Mouse (Mus musculus) heart, embryonic 16.5 days (tissue): ENCODE data around the gene C130074G19Rik. TPM values are rescaled to one million over a fixed set of nuclear protein-coding genes. Genes with fewer than 3 reads are reported as not detected.

Source experiments
- ATAC-seq: fragments of 200-750 bp; cut with Nextera tagmentation; replicated peaks from 2 replicates; pipeline ENCODE4 v1.8.0; 2017; ENCODE audit warnings: moderate number of reproducible peaks; ENCODE audit not compliant: insufficient read depth, low FRiP score; ENCODE audit errors: extremely low read depth
- H3K27ac ChIP-seq: fragments of 300-500 bp; sonication (generic); 2 replicates; pipeline ENCODE4 v1.5.1; 2014; ENCODE audit warnings: mild to moderate bottlenecking, low read length, control low read depth, moderate library complexity
- H3K27me3 ChIP-seq: fragments of 300-500 bp; sonication (generic); 2 replicates; pipeline ENCODE4 v1.6.1; 2014; ENCODE audit warnings: low read length, mixed read lengths; ENCODE audit not compliant: control insufficient read depth, insufficient read depth
- H3K36me3 ChIP-seq: fragments of 300-500 bp; sonication (generic); 2 replicates; pipeline ENCODE4 v1.6.1; 2014; ENCODE audit not compliant: control insufficient read depth, insufficient read depth
- H3K4me1 ChIP-seq: fragments of 300-500 bp; sonication (generic); 2 replicates; pipeline ENCODE4 v1.6.1; 2014; ENCODE audit warnings: low read length, mixed read lengths; ENCODE audit not compliant: control insufficient read depth, insufficient read depth
- H3K4me2 ChIP-seq: fragments of 300-500 bp; sonication (generic); 2 replicates; pipeline ENCODE4 v1.6.1; 2014; ENCODE audit warnings: low read depth, mild to moderate bottlenecking, control low read depth, low read length
- H3K4me3 ChIP-seq: fragments of 300-500 bp; sonication (generic); 2 replicates; pipeline ENCODE4 v1.5.1; 2014; ENCODE audit warnings: mild to moderate bottlenecking, control low read depth, low read length
- H3K9ac ChIP-seq: fragments of 300-500 bp; sonication (generic); 2 replicates; pipeline ENCODE4 v1.6.1; 2014; ENCODE audit warnings: low read length, control low read depth
- H3K9me3 ChIP-seq: fragments of 300-500 bp; sonication (generic); replicated peaks from 2 replicates; pipeline ENCODE4 v1.6.1; 2016; ENCODE audit warnings: low read length; ENCODE audit not compliant: control insufficient read depth
- WGBS: fragments of 180-500 bp; shearing (Covaris S2); extraction: QIAGEN DNeasy Blood & Tissue Kit; methylation state at CpG from one replicate; pipeline ENCODE4 v1.1.7; 2014; 5-methylcytosine and 5-hydroxymethylcytosine counted together
- polyA plus RNA-seq: library from polyadenylated mRNA; unstranded; fragments of >200 nt; fragmentation: Nextera tagmentation; extraction: Ambion mirVana; gene quantifications from 2 replicates; pipeline ENCODE4 v1.2.1, GENCODE M21; 2015

The C130074G19Rik gene
- 1.1 and 1.3 TPM in 2 replicates for polyA plus RNA-seq

DNA sequence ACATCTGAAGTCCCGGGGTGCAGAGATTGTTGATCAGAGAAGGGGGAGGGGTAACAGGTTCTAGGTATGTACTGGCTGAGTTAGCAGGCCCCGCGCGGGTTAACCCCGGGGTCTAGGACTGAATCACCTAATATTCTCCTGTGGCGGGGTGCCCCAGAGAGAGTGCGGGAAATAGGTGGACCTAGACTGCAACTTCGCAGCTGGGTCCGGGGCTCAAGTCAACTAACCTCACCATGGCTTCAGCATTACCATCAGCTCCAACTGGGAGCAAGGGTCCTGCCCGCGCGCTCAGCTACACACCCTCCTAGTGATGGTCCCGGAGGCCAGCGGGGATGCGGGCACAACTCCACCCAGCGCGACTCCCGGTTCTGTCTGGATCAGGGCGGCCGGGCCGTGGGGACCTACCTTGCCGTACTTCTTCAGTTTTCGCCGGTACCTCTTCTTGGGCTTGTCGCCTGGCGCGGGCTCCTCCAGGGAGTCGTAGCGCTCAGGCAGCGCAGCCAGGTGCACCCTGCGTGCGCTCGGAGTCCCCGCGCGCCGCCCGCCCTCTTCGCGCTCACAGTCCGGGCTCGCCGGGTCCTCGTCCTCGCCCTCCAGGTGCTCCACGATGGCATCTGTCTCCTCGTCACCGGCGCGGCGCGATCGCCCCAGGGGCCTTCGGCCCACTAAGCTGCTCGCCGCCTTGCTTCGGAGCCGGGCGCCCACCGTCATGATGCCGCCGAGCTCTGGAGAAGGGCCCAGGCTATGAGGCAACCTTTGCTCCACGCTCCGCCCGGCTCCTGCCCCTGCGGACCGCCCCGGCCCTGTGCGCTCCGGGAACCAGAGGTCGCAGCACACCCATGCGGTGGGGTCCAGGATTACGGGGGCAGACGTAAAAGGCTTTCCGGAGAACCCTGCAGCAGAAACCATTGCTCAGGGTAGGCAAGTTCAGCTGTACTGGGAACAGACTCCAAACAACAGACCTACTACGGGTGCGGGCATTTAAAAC, at the start of gene C130074G19Rik:
TSS of gene C130074G19Rik (minus strand) at position 938 of the 988 bp plus-strand sequence.
- Histone ChIP-seq H3K27me3 (peaks cover 25% of the 10 kb centered on the region), H3K36me3 (no peaks in the 10 kb centered on the region), H3K4me2 (peak within 1 kb of the TSS; percentile 88), H3K27ac (no peak within 1 kb of the TSS), H3K9ac (peak within 1 kb of the TSS; percentile 62), H3K9me3 (no peaks in the 10 kb centered on the region), H3K4me1 (peaks cover 4% of the 10 kb centered on the region; the same call in 1 of the 2 replicates), H3K4me3 (peak within 1 kb of the TSS; percentile 66)
- ATAC-seq = peak; percentile 88
- 3% methylated on average over 77 of the region's 77 CpGs for WGBS

GRCm38 (mm10) chr1:184931097-184931496, 48.1 kb upstream of the C130074G19Rik start:
- Histone ChIP-seq H3K27ac (no peak overlapping the region), H3K4me2 (no peak overlapping the region), H3K4me1 (no peaks in the 10 kb centered on the region), H3K27me3 (no peaks in the 10 kb centered on the region), H3K36me3 (0 out of 2 replicates have a peak, but pooled peaks cover 3% of the 10 kb centered on the region), H3K4me3 (no peak overlapping the region), H3K9me3 (no peaks in the 10 kb centered on the region), H3K9ac (no peak overlapping the region)
- 80% methylated on average over 6 of the region's 6 CpGs for WGBS
- no peak for ATAC-seq

DNA sequence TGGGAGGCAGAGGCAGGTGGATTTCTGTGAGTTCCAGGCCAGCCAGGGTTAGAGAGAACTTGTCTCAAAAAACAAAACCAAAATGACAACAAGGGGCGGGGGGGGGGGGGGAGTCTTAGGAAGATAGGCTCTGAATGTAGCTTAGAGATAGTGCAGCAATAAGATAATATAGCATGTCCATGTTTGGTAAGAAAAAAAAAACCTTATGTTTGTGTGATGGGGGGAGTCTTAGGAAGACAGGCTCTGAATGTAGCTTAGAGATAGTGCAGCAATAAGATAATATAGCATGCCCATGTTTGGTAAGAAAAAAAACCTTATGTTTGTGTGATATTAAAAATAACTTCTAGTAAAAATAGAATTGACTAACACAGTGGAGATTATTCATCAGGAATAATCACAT, 45.4 kb upstream of the C130074G19Rik start:
- Histone ChIP-seq H3K27ac (no peak overlapping the region), H3K9me3 (no peaks in the 10 kb centered on the region), H3K4me3 (no peak overlapping the region), H3K9ac (no peak overlapping the region), H3K27me3 (no peaks in the 10 kb centered on the region), H3K4me1 (no peaks in the 10 kb centered on the region), H3K4me2 (no peak overlapping the region), H3K36me3 (0 out of 2 replicates have a peak, but pooled peaks cover 3% of the 10 kb centered on the region)
- no peak for ATAC-seq
- 62% methylated on average over 1 of the region's 1 CpGs for WGBS

DNA sequence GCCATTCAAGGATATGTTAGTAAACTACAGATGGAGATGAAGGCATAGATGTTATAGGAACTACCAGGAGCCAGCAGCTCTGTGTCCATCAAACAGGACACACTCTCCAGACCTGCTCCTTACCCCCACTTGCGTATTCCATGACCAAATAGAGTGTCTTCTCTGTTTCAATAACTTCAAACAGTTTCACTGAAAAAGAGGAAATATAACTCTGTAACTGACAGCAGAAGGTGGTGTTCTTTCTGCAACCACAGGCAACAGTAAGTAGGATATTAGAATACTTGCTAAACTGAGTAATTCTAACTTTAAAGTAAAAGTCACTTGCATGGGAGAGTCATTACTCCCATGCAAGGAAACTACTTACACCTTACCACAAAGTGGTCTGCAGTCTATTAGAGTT, 44.9 kb upstream of the C130074G19Rik start:
- no peak for ATAC-seq
- no peak overlapping the region for H3K4me3 ChIP-seq
- H3K36me3 ChIP-seq = 0 out of 2 replicates have a peak, but pooled peaks cover 3% of the 10 kb centered on the region
- H3K4me2 ChIP-seq = no peak overlapping the region
- no peaks in the 10 kb centered on the region for H3K27me3 ChIP-seq
- H3K4me1 ChIP-seq = no peaks in the 10 kb centered on the region
- WGBS = 88% methylated on average over 1 of the region's 1 CpGs
- H3K9me3 ChIP-seq = no peaks in the 10 kb centered on the region
- no peak overlapping the region for H3K27ac ChIP-seq
- H3K9ac ChIP-seq = no peak overlapping the region

- Histone ChIP-seq H3K27me3 (no peaks in the 10 kb centered on the region), H3K9me3 (0 out of 2 replicates have a peak, but pooled peaks cover 2% of the 10 kb centered on the region), H3K9ac (no peak overlapping the region), H3K4me1 (no peaks in the 10 kb centered on the region), H3K4me3 (no peak overlapping the region), H3K4me2 (no peak overlapping the region), H3K36me3 (peaks cover 10% of the 10 kb centered on the region), H3K27ac (no peak overlapping the region)
- no peak for ATAC-seq
- WGBS = 83% methylated on average over 13 of the region's 13 CpGs
These were observed 39.8 kb upstream of the C130074G19Rik start for GRCm38 (mm10) chr1:184922824-184923223.

- H3K4me2 ChIP-seq = no peak overlapping the region
- H3K27me3 ChIP-seq = no peaks in the 10 kb centered on the region
- 64% methylated on average over 5 of the region's 5 CpGs for WGBS
- H3K27ac ChIP-seq = no peak overlapping the region
- H3K36me3 ChIP-seq = peaks cover 9% of the 10 kb centered on the region
- H3K9me3 ChIP-seq = 0 out of 2 replicates have a peak, but pooled peaks cover 2% of the 10 kb centered on the region
- no peak overlapping the region for H3K4me3 ChIP-seq
- no peak for ATAC-seq
- no peak overlapping the region for H3K9ac ChIP-seq
- H3K4me1 ChIP-seq = no peaks in the 10 kb centered on the region
These were observed 37.0 kb upstream of the C130074G19Rik start for GRCm38 (mm10) chr1:184920057-184920456.

DNA sequence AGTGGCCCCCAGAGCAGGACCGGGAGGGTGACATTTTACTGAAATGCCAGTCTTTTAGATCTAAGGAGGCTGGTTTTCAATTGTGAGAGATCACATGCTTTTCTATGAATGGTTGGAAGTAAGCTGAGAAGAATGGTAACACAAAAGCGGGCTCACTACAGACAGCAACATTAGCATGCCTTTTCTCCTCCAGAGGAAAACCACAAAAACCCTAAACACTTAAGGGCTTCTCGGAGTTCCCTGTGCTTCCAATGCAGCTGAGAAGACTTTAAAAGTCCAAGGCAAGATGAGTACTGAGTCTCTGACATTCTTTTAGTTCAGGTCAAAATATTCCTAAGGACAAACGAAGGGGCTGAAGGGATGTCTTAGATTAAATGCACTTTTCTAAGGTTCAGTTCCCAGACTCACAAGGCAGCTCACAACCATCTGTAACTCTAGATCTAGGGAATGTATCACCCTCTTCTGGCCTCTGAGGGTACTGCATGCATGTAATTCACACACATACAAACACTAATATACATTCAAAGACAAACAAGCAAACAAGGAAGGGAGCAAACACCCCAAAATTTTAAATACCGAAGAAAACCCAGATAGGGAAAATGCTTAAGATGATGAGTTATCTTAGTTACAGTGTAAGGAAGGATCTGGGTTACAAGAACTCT, 35.3 kb upstream of the C130074G19Rik start:
- Histone ChIP-seq H3K36me3 (peaks cover 9% of the 10 kb centered on the region), H3K4me1 (no peaks in the 10 kb centered on the region), H3K27ac (no peak overlapping the region), H3K9me3 (0 out of 2 replicates have a peak, but pooled peaks cover 2% of the 10 kb centered on the region), H3K27me3 (no peaks in the 10 kb centered on the region), H3K4me2 (no peak overlapping the region), H3K9ac (no peak overlapping the region), H3K4me3 (no peak overlapping the region)
- ATAC-seq = no peak
- WGBS = 88% methylated on average over 5 of the region's 5 CpGs

GRCm38 (mm10) chr1:184912336-184912735, 29.3 kb upstream of the C130074G19Rik start:
- H3K27ac ChIP-seq = no peak overlapping the region
- 89% methylated on average over 18 of the region's 18 CpGs for WGBS
- no peaks in the 10 kb centered on the region for H3K4me1 ChIP-seq
- no peaks in the 10 kb centered on the region for H3K27me3 ChIP-seq
- no peak overlapping the region for H3K4me2 ChIP-seq
- no peak for ATAC-seq
- H3K36me3 ChIP-seq = peaks cover 6% of the 10 kb centered on the region; the same call in 1 of the 2 replicates
- H3K9me3 ChIP-seq = no peaks in the 10 kb centered on the region
- no peak overlapping the region for H3K9ac ChIP-seq
- H3K4me3 ChIP-seq = no peak overlapping the region
